Mouse (Mus musculus): ENCODE data around the gene Slc25a42.
A peak's percentile ranks its signal among the peaks of the same experiment; 100 is the strongest.
"Not testable (repeated sequence)": the region's sequence is repeated elsewhere in the genome, so short reads cannot be mapped to it uniquely, and the experiment has no call there.

The Slc25a42 gene

DNA sequence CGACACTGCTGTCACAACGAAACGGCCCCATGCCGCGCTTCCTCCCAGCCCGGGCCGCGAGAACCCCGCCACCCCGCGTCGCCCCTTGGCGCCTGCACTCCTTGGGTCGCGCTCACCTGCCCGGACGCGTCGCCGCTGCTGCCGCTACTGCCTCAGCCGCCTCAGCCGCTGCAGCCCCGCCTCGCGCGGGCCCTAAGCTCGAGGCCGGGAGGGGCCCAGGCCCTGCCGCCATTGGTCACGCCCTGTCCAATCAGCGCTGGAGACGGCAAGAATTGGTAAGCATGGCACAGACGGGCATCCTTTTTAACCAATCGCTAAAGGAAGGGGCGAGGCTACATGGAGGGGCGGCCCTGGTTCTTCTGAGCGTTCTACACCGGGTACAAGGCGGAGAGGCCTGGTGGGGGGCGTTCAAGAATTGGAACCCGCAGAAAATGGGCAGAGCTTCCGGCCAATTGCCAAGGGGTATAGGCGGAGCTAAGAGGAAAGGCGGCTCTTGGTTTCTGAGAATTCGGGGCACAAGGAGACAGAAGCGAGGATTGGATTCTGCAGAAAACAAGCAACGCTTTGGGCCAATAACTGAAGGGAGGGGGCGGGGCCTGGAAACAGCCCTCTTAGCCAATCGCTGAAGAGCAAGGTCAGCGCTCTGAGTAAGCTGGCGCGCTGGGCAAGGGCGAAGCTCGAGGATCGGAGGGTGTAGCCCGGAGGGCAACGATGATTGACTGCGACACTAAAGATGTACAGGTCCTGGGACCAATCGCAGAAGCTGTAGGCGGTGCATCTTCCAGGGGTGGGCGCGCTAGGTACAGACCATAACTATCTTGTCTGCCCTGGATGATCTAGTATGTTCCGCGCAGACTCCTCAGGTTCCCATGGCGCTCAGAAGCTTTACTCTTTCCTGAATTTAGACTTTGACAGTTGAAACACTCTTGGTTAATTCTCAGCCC is at the start of gene Slc25a42:
TSS of gene Slc25a42 (minus strand) at position 194 of the 944 bp plus-strand sequence.
- DNase-seq (ENCODE audit: low read depth, low spot score) = peak; percentile 100

DNA sequence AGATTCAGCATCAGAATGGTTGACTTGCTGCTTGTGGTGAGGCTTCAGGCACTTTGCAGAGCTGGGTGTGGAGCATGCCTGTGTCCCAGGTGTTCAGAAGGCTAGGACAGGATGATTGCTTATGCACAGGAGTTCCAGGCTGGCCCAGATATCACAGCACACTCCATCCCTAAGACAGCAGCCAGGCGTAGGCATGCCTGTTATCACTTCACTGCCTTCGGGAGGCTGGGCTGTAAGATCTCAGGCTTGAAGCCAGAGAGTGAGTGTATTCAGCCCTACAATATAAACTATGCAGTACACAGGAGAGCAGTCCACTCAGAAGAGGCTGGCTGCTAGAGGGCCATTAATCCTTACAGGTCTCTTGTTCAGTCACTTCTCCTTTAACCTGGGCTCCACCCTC is 46.9 kb upstream of the Slc25a42 start:
- no peak for DNase-seq (ENCODE audit: low read depth, low spot score)

DNA sequence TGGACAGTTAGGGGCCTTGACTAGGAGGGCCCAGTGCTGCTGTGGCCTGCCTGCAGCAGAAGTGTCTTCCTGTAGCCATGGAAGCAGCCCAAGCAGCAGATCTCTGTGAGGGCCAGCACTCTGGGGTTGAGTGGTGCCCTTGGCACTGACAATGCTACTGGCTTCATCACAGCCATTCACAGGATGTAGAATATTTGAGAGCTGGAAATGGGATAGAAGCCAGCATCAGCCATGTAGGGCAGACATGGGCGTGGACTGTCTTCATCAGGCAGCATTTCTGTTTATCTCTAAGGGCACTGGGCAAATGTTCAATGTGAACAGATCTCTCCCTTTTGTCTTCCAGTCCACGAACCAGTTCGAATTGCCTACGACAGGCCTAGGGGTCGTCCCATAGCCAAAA is 46.5 kb upstream of the Slc25a42 start:
- no peak for DNase-seq (ENCODE audit: low read depth, low spot score)

- DNase-seq (ENCODE audit: low read depth, low spot score) = no peak
These were observed 45.4 kb upstream of the Slc25a42 start for GRCm38 (mm10) chr8:70257456-70257855.

GRCm38 (mm10) chr8:70254628-70255027 is 42.5 kb upstream of the Slc25a42 start:
- DNase-seq (ENCODE audit: low read depth, low spot score) = no peak

DNA sequence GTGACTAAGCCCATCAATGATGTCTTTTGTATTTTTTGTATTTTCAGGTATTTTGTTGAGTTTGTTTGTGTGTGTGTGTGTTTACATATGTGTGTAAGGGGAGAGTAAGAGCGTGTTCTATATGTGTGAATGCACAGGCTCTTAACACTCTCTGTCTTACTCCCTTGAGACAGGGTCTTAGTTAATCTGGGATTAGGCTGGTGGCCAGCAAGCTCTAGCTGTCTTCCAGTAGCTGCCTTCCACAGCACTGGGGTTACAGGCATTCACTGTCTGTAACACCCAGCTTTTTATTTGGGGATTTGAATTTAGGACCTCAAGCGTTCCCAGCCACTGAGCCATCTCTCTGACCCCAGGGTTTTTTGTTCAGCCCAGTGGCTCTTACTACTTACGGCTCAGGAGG is 35.7 kb upstream of the Slc25a42 start:
- DNase-seq (ENCODE audit: low read depth, low spot score) = no peak

- no peak for DNase-seq (ENCODE audit: low read depth, low spot score)
These were observed 34.5 kb upstream of the Slc25a42 start for GRCm38 (mm10) chr8:70246622-70247021.

GRCm38 (mm10) chr8:70240642-70241041 is 28.5 kb upstream of the Slc25a42 start:
- DNase-seq (ENCODE audit: low read depth, low spot score) = no peak

GRCm38 (mm10) chr8:70237842-70238241 is 25.7 kb upstream of the Slc25a42 start:
- no peak for DNase-seq (ENCODE audit: low read depth, low spot score)

- DNase-seq (ENCODE audit: low read depth, low spot score) = no peak
These were observed 22.6 kb upstream of the Slc25a42 start for GRCm38 (mm10) chr8:70234781-70235128.

- DNase-seq (ENCODE audit: low read depth, low spot score) = peak; percentile 92
These were observed 22.1 kb upstream of the Slc25a42 start, which contains the start of the genes Sugp2 and Armc6 for GRCm38 (mm10) chr8:70234080-70234780. TSS of gene Sugp2 (plus strand) at chr8:70234226. TSS of gene Armc6 (minus strand) at chr8:70234466.

- DNase-seq (ENCODE audit: low read depth, low spot score) = no peak
These were observed 21.5 kb upstream of the Slc25a42 start for GRCm38 (mm10) chr8:70233606-70234005.

DNA sequence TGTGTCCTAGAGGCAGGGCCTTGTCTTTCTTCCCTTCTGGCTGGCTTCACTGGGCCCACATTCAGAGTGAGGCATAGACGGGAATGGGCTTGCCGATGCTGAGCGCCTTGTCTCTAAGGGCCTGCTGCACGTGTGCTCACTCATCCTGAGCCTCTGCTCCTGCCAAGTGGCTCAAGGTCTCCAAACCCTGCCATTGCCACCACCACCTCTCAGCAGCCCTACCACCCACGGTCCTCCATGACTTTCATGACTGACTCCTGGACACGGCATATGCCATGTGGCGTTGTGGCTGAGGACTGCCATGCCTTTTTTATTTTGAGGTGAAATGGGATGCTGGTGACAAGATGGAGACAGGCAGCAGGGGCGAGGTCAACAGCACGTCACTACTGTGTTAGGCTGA is 18.7 kb upstream of the Slc25a42 start:
- DNase-seq (ENCODE audit: low read depth, low spot score) = no peak

DNA sequence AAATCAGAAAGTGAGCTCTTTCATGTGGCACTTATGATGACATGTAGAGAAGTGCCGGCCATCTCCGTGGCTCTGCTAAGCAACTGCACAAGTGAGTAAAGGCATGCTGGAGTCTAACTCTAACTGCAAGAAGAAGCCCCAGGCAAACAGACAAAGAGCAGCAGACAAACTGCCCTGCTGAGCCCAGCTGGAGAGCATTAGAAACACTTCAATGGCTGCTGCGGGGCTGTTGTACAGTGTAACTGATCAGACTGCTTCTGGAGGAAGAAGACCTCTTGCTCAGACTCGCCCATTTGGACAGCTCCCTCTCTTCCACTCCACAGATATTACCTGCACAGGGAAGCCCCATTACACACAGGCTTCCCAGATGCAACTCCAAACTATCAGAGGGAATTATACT is 15.9 kb upstream of the Slc25a42 start:
- no peak for DNase-seq (ENCODE audit: low read depth, low spot score)

- DNase-seq (ENCODE audit: low read depth, low spot score) = no peak
These were observed 11.2 kb upstream of the Slc25a42 start for GRCm38 (mm10) chr8:70223341-70223740.

- no peak for DNase-seq (ENCODE audit: low read depth, low spot score)
These were observed 9.9 kb upstream of the Slc25a42 start for GRCm38 (mm10) chr8:70222041-70222440.

GRCm38 (mm10) chr8:70220911-70221310 is 8.8 kb upstream of the Slc25a42 start:
- no peak for DNase-seq (ENCODE audit: low read depth, low spot score)

GRCm38 (mm10) chr8:70220236-70220840 is 8.2 kb upstream of the Slc25a42 start:
- DNase-seq (ENCODE audit: low read depth, low spot score) = no peak

DNA sequence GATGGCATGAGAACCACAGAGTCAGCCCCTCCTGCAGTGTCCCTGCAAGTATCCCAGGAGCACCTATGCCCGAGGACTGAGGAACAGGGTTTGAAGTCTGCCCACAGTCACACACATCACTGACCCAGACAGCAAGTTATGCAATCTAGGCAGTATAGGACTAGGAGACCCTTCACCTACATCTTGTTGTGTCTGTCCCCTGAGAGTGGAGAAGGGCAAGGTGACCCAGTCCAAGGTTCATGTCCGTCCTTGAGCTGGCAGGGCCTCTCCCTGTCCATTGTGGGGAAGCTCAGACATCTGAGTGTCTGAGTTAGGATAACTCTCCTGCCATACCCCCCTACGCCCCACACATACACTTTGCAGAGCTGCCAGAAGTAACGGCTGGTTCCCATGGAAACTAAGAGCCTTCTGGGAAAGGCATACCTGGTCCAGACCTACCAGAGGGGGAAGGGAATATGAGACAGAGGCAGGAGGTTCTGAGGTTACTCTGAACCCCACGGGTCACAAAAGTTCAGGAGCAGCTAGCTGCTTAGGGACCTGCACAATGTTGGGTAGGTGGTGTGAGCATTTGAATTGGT is 7.1 kb upstream of the Slc25a42 start:
- peak; percentile 15 for DNase-seq (ENCODE audit: low read depth, low spot score)

GRCm38 (mm10) chr8:70217441-70217840 is 5.3 kb upstream of the Slc25a42 start:
- DNase-seq (ENCODE audit: low read depth, low spot score) = no peak

- peak; percentile 50 for DNase-seq (ENCODE audit: low read depth, low spot score)
These were observed 4.5 kb upstream of the Slc25a42 start for GRCm38 (mm10) chr8:70216566-70216965.

GRCm38 (mm10) chr8:70216161-70216560 is 4.1 kb upstream of the Slc25a42 start:
- DNase-seq (ENCODE audit: low read depth, low spot score) = not testable (repeated sequence)
